Mouse (Mus musculus) neural tube, embryonic 14.5 days (tissue): ENCODE data around the gene Prpsap1. TPM values are rescaled to one million over a fixed set of nuclear protein-coding genes. Genes with fewer than 3 reads are reported as not detected.

Experiments used
- ATAC-seq: fragments of 200-750 bp; cut with Nextera tagmentation; 2 replicates; pipeline ENCODE4 v1.8.0; 2017; ENCODE audit warnings: low read depth, mild to moderate bottlenecking, moderate TSS enrichment, moderate library complexity
- H3K27ac ChIP-seq: fragments of 300-500 bp; sonication (generic); 2 replicates; pipeline ENCODE4 v1.5.1; 2014; ENCODE audit warnings: low read depth, mild to moderate bottlenecking, control low read depth, low read length, moderate library complexity, mixed read lengths
- H3K27me3 ChIP-seq: fragments of 300-500 bp; sonication (generic); 2 replicates; pipeline ENCODE4 v1.6.1; 2014; ENCODE audit warnings: low read length; ENCODE audit not compliant: control insufficient read depth, insufficient read depth
- H3K36me3 ChIP-seq: fragments of 300-500 bp; sonication (generic); 2 replicates; pipeline ENCODE4 v1.6.1; 2014; ENCODE audit warnings: low read length, mixed read lengths; ENCODE audit not compliant: control insufficient read depth, insufficient read depth
- H3K4me1 ChIP-seq: fragments of 300-500 bp; sonication (generic); 2 replicates; pipeline ENCODE4 v1.6.1; 2014; ENCODE audit warnings: low read length; ENCODE audit not compliant: control insufficient read depth, insufficient read depth
- H3K4me2 ChIP-seq: fragments of 300-500 bp; sonication (generic); 2 replicates; pipeline ENCODE4 v1.6.1; 2014; ENCODE audit warnings: mild to moderate bottlenecking, low read depth, low read length, control low read depth
- H3K4me3 ChIP-seq: fragments of 300-500 bp; sonication (generic); 2 replicates; pipeline ENCODE4 v1.5.1; 2014; ENCODE audit warnings: low read depth, low read length, control low read depth, mixed read lengths
- H3K9ac ChIP-seq: fragments of 300-500 bp; sonication (generic); replicated peaks from 2 replicates; pipeline ENCODE4 v1.6.1; 2014; ENCODE audit warnings: low read depth, mild to moderate bottlenecking, control low read depth, low read length, mixed read lengths
- H3K9me3 ChIP-seq: fragments of 300-500 bp; sonication (generic); 2 replicates; pipeline ENCODE4 v1.6.1; 2016; ENCODE audit warnings: low read length; ENCODE audit not compliant: control insufficient read depth
- WGBS: fragments of 180-500 bp; shearing (Covaris S2); extraction: QIAGEN DNeasy Blood & Tissue Kit; methylation state at CpG from one replicate; pipeline ENCODE4 v1.1.7; 2014; 5-methylcytosine and 5-hydroxymethylcytosine counted together
- polyA plus RNA-seq: library from polyadenylated mRNA; unstranded; fragments of >200 nt; fragmentation: Nextera tagmentation; extraction: Ambion mirVana; gene quantifications from 2 replicates; pipeline ENCODE4 v1.2.1, GENCODE M21; 2014

Prpsap1 gene
- polyA plus RNA-seq, 1 experiment from 2014 or later = 171 TPM

GRCm38 (mm10) chr11:116522046-116522445 is 28.0 kb upstream of the Prpsap1 start:
- no peak for ATAC-seq
- no peak overlapping the region for H3K4me2 ChIP-seq
- no peaks in the 10 kb centered on the region for H3K36me3 ChIP-seq
- 89% methylated on average over 3 of the region's 3 CpGs for WGBS
- no peak overlapping the region for H3K27ac ChIP-seq
- no peaks in the 10 kb centered on the region for H3K27me3 ChIP-seq
- H3K4me3 ChIP-seq = no peak overlapping the region
- no peaks in the 10 kb centered on the region for H3K9me3 ChIP-seq
- H3K4me1 ChIP-seq = no peaks in the 10 kb centered on the region
- no peak overlapping the region for H3K9ac ChIP-seq

DNA sequence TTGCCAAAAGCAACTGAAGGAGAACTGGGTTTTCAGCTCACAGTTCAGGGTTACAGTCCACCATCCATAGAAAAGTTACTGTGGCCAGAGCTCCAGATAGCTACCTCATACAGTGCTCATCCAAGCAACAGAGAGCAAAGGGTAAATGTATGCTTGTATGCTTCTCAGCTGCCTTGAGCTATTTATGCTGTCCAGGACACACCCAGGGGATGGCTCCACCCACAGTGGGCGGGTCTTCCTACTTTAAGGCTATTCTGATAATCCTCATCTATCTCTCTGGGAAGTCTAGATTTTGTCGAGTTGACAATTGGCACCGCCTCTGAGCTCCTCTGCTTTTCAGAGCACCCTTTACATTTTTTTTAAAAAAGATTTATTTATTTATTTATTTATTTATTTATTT is 27.1 kb upstream of the Prpsap1 start:
- Histone ChIP-seq H3K9ac (no peak overlapping the region), H3K4me1 (no peaks in the 10 kb centered on the region), H3K4me3 (no peak overlapping the region), H3K27me3 (no peaks in the 10 kb centered on the region), H3K9me3 (no peaks in the 10 kb centered on the region), H3K36me3 (no peaks in the 10 kb centered on the region), H3K27ac (no peak overlapping the region), H3K4me2 (no peak overlapping the region)
- 62% methylated on average over 3 of the region's 3 CpGs for WGBS
- ATAC-seq = no peak

DNA sequence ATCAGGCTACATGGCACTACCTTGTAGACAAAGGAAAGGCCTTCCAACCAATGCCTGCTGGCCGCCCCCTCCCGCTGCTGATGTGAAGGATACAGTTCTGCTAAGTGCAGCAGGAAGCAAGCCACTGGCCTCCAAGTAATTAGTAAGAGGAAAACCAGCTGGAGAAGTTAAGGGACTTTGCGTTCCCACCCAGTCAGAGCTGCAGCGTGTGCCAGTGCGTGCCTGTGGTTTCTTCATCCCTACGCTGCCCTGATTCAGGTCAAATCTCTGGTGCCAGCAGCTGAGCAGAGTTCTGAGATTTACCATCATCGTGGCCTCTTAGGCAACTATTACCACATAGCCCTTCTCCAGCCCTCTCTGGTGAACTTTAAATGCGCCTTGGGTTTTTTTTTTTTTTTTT is 24.5 kb upstream of the Prpsap1 start:
- no peak overlapping the region for H3K9ac ChIP-seq
- no peaks in the 10 kb centered on the region for H3K9me3 ChIP-seq
- no peak overlapping the region for H3K27ac ChIP-seq
- no peak overlapping the region for H3K4me3 ChIP-seq
- no peak overlapping the region for H3K4me2 ChIP-seq
- no peaks in the 10 kb centered on the region for H3K4me1 ChIP-seq
- WGBS = 78% methylated on average over 8 of the region's 8 CpGs
- no peaks in the 10 kb centered on the region for H3K36me3 ChIP-seq
- H3K27me3 ChIP-seq = no peaks in the 10 kb centered on the region
- ATAC-seq = no peak

GRCm38 (mm10) chr11:116515330-116516020 is 21.5 kb upstream of the Prpsap1 start:
- H3K27me3 ChIP-seq = no peaks in the 10 kb centered on the region
- no peaks in the 10 kb centered on the region for H3K9me3 ChIP-seq
- H3K9ac ChIP-seq = no peak overlapping the region
- no peak overlapping the region for H3K27ac ChIP-seq
- no peaks in the 10 kb centered on the region for H3K4me1 ChIP-seq
- H3K4me2 ChIP-seq = peak overlapping the region; percentile 9; the same call in 1 of the 2 replicates
- no peaks in the 10 kb centered on the region for H3K36me3 ChIP-seq
- WGBS = 14% methylated on average over 24 of the region's 24 CpGs
- no peak overlapping the region for H3K4me3 ChIP-seq
- ATAC-seq = no peak

GRCm38 (mm10) chr11:116513531-116514038 is 19.6 kb upstream of the Prpsap1 start:
- Histone ChIP-seq H3K36me3 (no peaks in the 10 kb centered on the region), H3K27ac (no peak overlapping the region), H3K27me3 (no peaks in the 10 kb centered on the region), H3K4me2 (no peak overlapping the region), H3K9ac (no peak overlapping the region), H3K9me3 (no peaks in the 10 kb centered on the region), H3K4me3 (no peak overlapping the region), H3K4me1 (no peaks in the 10 kb centered on the region)
- WGBS = 94% methylated on average over 4 of the region's 4 CpGs
- no peak for ATAC-seq

GRCm38 (mm10) chr11:116512987-116513386 is 19.0 kb upstream of the Prpsap1 start:
- Histone ChIP-seq H3K9ac (no peak overlapping the region), H3K36me3 (no peaks in the 10 kb centered on the region), H3K27me3 (no peaks in the 10 kb centered on the region), H3K4me1 (no peaks in the 10 kb centered on the region), H3K27ac (no peak overlapping the region), H3K4me3 (no peak overlapping the region), H3K4me2 (no peak overlapping the region), H3K9me3 (no peaks in the 10 kb centered on the region)
- WGBS = 83% methylated on average over 6 of the region's 6 CpGs
- ATAC-seq = no peak

GRCm38 (mm10) chr11:116512154-116512553 is 18.2 kb upstream of the Prpsap1 start:
- Histone ChIP-seq H3K4me1 (no peaks in the 10 kb centered on the region), H3K27ac (no peak overlapping the region), H3K36me3 (no peaks in the 10 kb centered on the region), H3K4me3 (no peak overlapping the region), H3K27me3 (no peaks in the 10 kb centered on the region), H3K9me3 (no peaks in the 10 kb centered on the region), H3K4me2 (no peak overlapping the region), H3K9ac (no peak overlapping the region)
- 91% methylated on average over 7 of the region's 7 CpGs for WGBS
- no peak for ATAC-seq

- no peak overlapping the region for H3K4me3 ChIP-seq
- H3K4me2 ChIP-seq = no peak overlapping the region
- H3K9me3 ChIP-seq = no peaks in the 10 kb centered on the region
- H3K27ac ChIP-seq = no peak overlapping the region
- no peaks in the 10 kb centered on the region for H3K4me1 ChIP-seq
- H3K9ac ChIP-seq = no peak overlapping the region
- no peaks in the 10 kb centered on the region for H3K27me3 ChIP-seq
- no peaks in the 10 kb centered on the region for H3K36me3 ChIP-seq
- no peak for ATAC-seq
- WGBS = 70% methylated on average over 7 of the region's 7 CpGs
These were observed 17.4 kb upstream of the Prpsap1 start for GRCm38 (mm10) chr11:116511301-116511868.

- no peak overlapping the region for H3K27ac ChIP-seq
- ATAC-seq = no peak
- no peaks in the 10 kb centered on the region for H3K9me3 ChIP-seq
- H3K4me2 ChIP-seq = no peak overlapping the region
- H3K9ac ChIP-seq = no peak overlapping the region
- H3K4me3 ChIP-seq = no peak overlapping the region
- no peaks in the 10 kb centered on the region for H3K27me3 ChIP-seq
- H3K36me3 ChIP-seq = no peaks in the 10 kb centered on the region
- 71% methylated on average over 2 of the region's 2 CpGs for WGBS
- no peaks in the 10 kb centered on the region for H3K4me1 ChIP-seq
These were observed 14.7 kb upstream of the Prpsap1 start for GRCm38 (mm10) chr11:116508689-116509088.
